Mouse (Mus musculus): Measurements from ENCODE around the gene DXBay18. TPM values are rescaled to one million over a fixed set of nuclear protein-coding genes. Genes with fewer than 3 reads are reported as not detected.

Gene DXBay18
- polyA plus RNA-seq, 1 experiment from 2014 or later = not detected

Other genes starting within 250 kb of the DXBay18 start
- gene Cetn2, start 231.0 kb downstream of the DXBay18 start, polyA plus RNA-seq (2015; fragmentation: Nextera tagmentation; extraction: Ambion mirVana) = 63.3 and 65.0 TPM in 2 replicates
- gene Nsdhl, start 230.9 kb downstream of the DXBay18 start, polyA plus RNA-seq (2015; fragmentation: Nextera tagmentation; extraction: Ambion mirVana) = 16.4 and 18.2 TPM in 2 replicates
- 5.7 and 8.2 TPM in 2 replicates for gene Zfp185, start 162.1 kb downstream of the DXBay18 start, polyA plus RNA-seq (2015; fragmentation: Nextera tagmentation; extraction: Ambion mirVana)
- gene Pnma5, start 112.3 kb downstream of the DXBay18 start, polyA plus RNA-seq (2015; fragmentation: Nextera tagmentation; extraction: Ambion mirVana) = 0.05 and 0.10 TPM in 2 replicates
- gene Pnma3, start 84.7 kb downstream of the DXBay18 start, polyA plus RNA-seq (2015; fragmentation: Nextera tagmentation; extraction: Ambion mirVana) = not detected in 2 replicates
- 0.36 and 0.69 TPM in 2 replicates for gene Xlr4a, start 67.0 kb downstream of the DXBay18 start, polyA plus RNA-seq (2015; fragmentation: Nextera tagmentation; extraction: Ambion mirVana)
- 0.32 and 0.74 TPM in 2 replicates for gene Xlr3a, start 52.4 kb downstream of the DXBay18 start, polyA plus RNA-seq (2015; fragmentation: Nextera tagmentation; extraction: Ambion mirVana)
- gene Gm14685, start 32.4 kb downstream of the DXBay18 start, polyA plus RNA-seq (2015; fragmentation: Nextera tagmentation; extraction: Ambion mirVana) = 0.15 and 0.42 TPM in 2 replicates
- not detected in 2 replicates for gene Xlr5b, start 654 bp downstream of the DXBay18 start, polyA plus RNA-seq (2015; fragmentation: Nextera tagmentation; extraction: Ambion mirVana)
- not detected in 2 replicates for gene Spin2d, start 27.5 kb upstream of the DXBay18 start, polyA plus RNA-seq (2015; fragmentation: Nextera tagmentation; extraction: Ambion mirVana)
- gene Xlr3b, start 42.8 kb upstream of the DXBay18 start, polyA plus RNA-seq (2015; fragmentation: Nextera tagmentation; extraction: Ambion mirVana) = 1.7 and 3.7 TPM in 2 replicates
- 0.19 and 0.78 TPM in 2 replicates for gene Xlr4b, start 64.9 kb upstream of the DXBay18 start, polyA plus RNA-seq (2015; fragmentation: Nextera tagmentation; extraction: Ambion mirVana)
- gene F8a, start 78.8 kb upstream of the DXBay18 start, polyA plus RNA-seq (2015; fragmentation: Nextera tagmentation; extraction: Ambion mirVana) = 15.4 and 16.1 TPM in 2 replicates
- 0.50 TPM in 1 of 2 replicates, not detected in the other for gene Xlr4c, start 93.7 kb upstream of the DXBay18 start, polyA plus RNA-seq (2015; fragmentation: Nextera tagmentation; extraction: Ambion mirVana)
- not detected in 2 replicates for gene Xlr3c, start 115.9 kb upstream of the DXBay18 start, polyA plus RNA-seq (2015; fragmentation: Nextera tagmentation; extraction: Ambion mirVana)
- gene Xlr5a, start 143.5 kb upstream of the DXBay18 start, polyA plus RNA-seq (2015; fragmentation: Nextera tagmentation; extraction: Ambion mirVana) = not detected in 2 replicates
- gene Xlr5c, start 143.5 kb upstream of the DXBay18 start, polyA plus RNA-seq (2015; fragmentation: Nextera tagmentation; extraction: Ambion mirVana) = not detected in 2 replicates
- not detected in 2 replicates for gene Gm45015, start 187.4 kb upstream of the DXBay18 start, polyA plus RNA-seq (2015; fragmentation: Nextera tagmentation; extraction: Ambion mirVana)
- 3.6 and 4.3 TPM in 2 replicates for gene Zfp275, start 193.2 kb upstream of the DXBay18 start, polyA plus RNA-seq (2015; fragmentation: Nextera tagmentation; extraction: Ambion mirVana)
- not detected in 2 replicates for gene Gm18336, start 249.3 kb upstream of the DXBay18 start, polyA plus RNA-seq (2015; fragmentation: Nextera tagmentation; extraction: Ambion mirVana)